Mouse (Mus musculus) forebrain, embryonic 12.5 days (tissue): Measurements from ENCODE around the gene Mta3. TPM values are rescaled to one million over a fixed set of nuclear protein-coding genes. Genes with fewer than 3 reads are reported as not detected.
"Not testable (repeated sequence)": the region's sequence is repeated elsewhere in the genome, so short reads cannot be mapped to it uniquely, and the experiment has no call there.

ENCODE experiments used
- ATAC-seq: fragments of 200-750 bp; cut with Nextera tagmentation; 2 replicates; pipeline ENCODE4 v1.8.0; 2017; ENCODE audit warnings: moderate TSS enrichment; ENCODE audit not compliant: low FRiP score
- H3K27ac ChIP-seq: fragments of 300-500 bp; sonication (generic); 2 replicates; pipeline ENCODE4 v1.5.1; 2016; ENCODE audit warnings: mild to moderate bottlenecking
- H3K27me3 ChIP-seq: fragments of 300-500 bp; sonication (generic); 2 replicates; pipeline ENCODE4 v1.6.1; 2016; ENCODE audit warnings: mild to moderate bottlenecking
- H3K36me3 ChIP-seq: fragments of 300-500 bp; sonication (generic); replicated peaks from 2 replicates; pipeline ENCODE4 v1.6.1; 2016; ENCODE audit warnings: mild to moderate bottlenecking
- H3K4me1 ChIP-seq: fragments of 300-500 bp; sonication (generic); 2 replicates; pipeline ENCODE4 v1.6.1; 2016
- H3K4me2 ChIP-seq: fragments of 300-500 bp; sonication (generic); 2 replicates; pipeline ENCODE4 v1.6.1; 2016; ENCODE audit warnings: mild to moderate bottlenecking, moderate library complexity
- H3K4me3 ChIP-seq: fragments of 300-500 bp; sonication (generic); replicated peaks from 2 replicates; pipeline ENCODE4 v1.5.1; 2016; ENCODE audit warnings: mild to moderate bottlenecking
- H3K9ac ChIP-seq: fragments of 300-500 bp; sonication (generic); 2 replicates; pipeline ENCODE4 v1.6.1; 2016; ENCODE audit warnings: mild to moderate bottlenecking
- H3K9me3 ChIP-seq: fragments of 300-500 bp; sonication (generic); 2 replicates; pipeline ENCODE4 v1.6.1; 2016
- WGBS: fragments of 180-500 bp; shearing (Covaris S2); methylation state at CpG from one replicate; pipeline ENCODE4 v1.1.7; 2016; 5-methylcytosine and 5-hydroxymethylcytosine counted together
- polyA plus RNA-seq: library from polyadenylated mRNA; unstranded; fragments of >200 nt; fragmentation: Nextera tagmentation; extraction: Ambion mirVana; gene quantifications from 2 replicates; pipeline ENCODE4 v1.2.1, GENCODE M21; 2016

Mta3 gene
- polyA plus RNA-seq, 1 experiment from 2014 or later, result 36.9 TPM

- H3K4me1 ChIP-seq, H3K4me2 ChIP-seq, H3K9me3 ChIP-seq, ATAC-seq, H3K9ac ChIP-seq, H3K27ac ChIP-seq, H3K36me3 ChIP-seq: not testable (repeated sequence)
- H3K27me3 ChIP-seq, result peaks cover 12% of the 10 kb centered on the region
- WGBS, result 61% methylated on average over 8 of the region's 8 CpGs
- peak overlapping the region; percentile 74 for H3K4me3 ChIP-seq
Measured at GRCm38 (mm10) chr17:83860968-83861367, 155.0 kb downstream of the Mta3 start.

- Histone ChIP-seq H3K27me3 (peaks cover 12% of the 10 kb centered on the region), H3K36me3 (no peaks in the 10 kb centered on the region), H3K4me1 (peaks cover 5% of the 10 kb centered on the region; the same call in 1 of the 2 replicates), H3K27ac (peak overlapping the region; percentile 89), H3K9ac (peak overlapping the region; percentile 71), H3K9me3 (0 out of 2 replicates have a peak, but pooled peaks cover 3% of the 10 kb centered on the region), H3K4me2 (peak overlapping the region; percentile 75), H3K4me3 (peak overlapping the region; percentile 74)
- ATAC-seq, result peak; percentile 95
- under 1% methylated on average over 62 of the region's 62 CpGs for WGBS
Measured at GRCm38 (mm10) chr17:83861444-83862133, 155.6 kb downstream of the Mta3 start.

GRCm38 (mm10) chr17:83862134-83862881 lies 156.3 kb downstream of the Mta3 start:
- H3K9me3 ChIP-seq, result 0 out of 2 replicates have a peak, but pooled peaks cover 3% of the 10 kb centered on the region
- peak overlapping the region; percentile 75 for H3K4me2 ChIP-seq
- H3K27me3 ChIP-seq, result peaks cover 12% of the 10 kb centered on the region
- H3K27ac ChIP-seq, result peak overlapping the region; percentile 89
- H3K4me3 ChIP-seq, result peak overlapping the region; percentile 74
- no peaks in the 10 kb centered on the region for H3K36me3 ChIP-seq
- peaks cover 5% of the 10 kb centered on the region; the same call in 1 of the 2 replicates for H3K4me1 ChIP-seq
- under 1% methylated on average over 26 of the region's 27 CpGs for WGBS
- H3K9ac ChIP-seq, result peak overlapping the region; percentile 71
- ATAC-seq, result peak; percentile 79

GRCm38 (mm10) chr17:83865366-83865765 lies 159.4 kb downstream of the Mta3 start:
- H3K9ac ChIP-seq, result no peak overlapping the region
- ATAC-seq, result no peak
- H3K9me3 ChIP-seq, result 0 out of 2 replicates have a peak, but pooled peaks cover 3% of the 10 kb centered on the region
- no peaks in the 10 kb centered on the region for H3K36me3 ChIP-seq
- H3K4me3 ChIP-seq, result no peak overlapping the region
- 76% methylated on average over 7 of the region's 7 CpGs for WGBS
- peaks cover 12% of the 10 kb centered on the region for H3K27me3 ChIP-seq
- H3K27ac ChIP-seq, result no peak overlapping the region
- peaks cover 5% of the 10 kb centered on the region; the same call in 1 of the 2 replicates for H3K4me1 ChIP-seq
- no peak overlapping the region for H3K4me2 ChIP-seq

- H3K36me3 ChIP-seq, result no peaks in the 10 kb centered on the region
- no peak overlapping the region for H3K27ac ChIP-seq
- H3K27me3 ChIP-seq, result peaks cover 12% of the 10 kb centered on the region
- H3K4me2 ChIP-seq, result no peak overlapping the region
- H3K4me1 ChIP-seq, result peaks cover 5% of the 10 kb centered on the region; the same call in 1 of the 2 replicates
- ATAC-seq, result no peak
- no peak overlapping the region for H3K4me3 ChIP-seq
- 0 out of 2 replicates have a peak, but pooled peaks cover 3% of the 10 kb centered on the region for H3K9me3 ChIP-seq
- H3K9ac ChIP-seq, result no peak overlapping the region
- WGBS, result 16% methylated on average over 10 of the region's 10 CpGs
Measured at GRCm38 (mm10) chr17:83866582-83866981, 160.6 kb downstream of the Mta3 start.

GRCm38 (mm10) chr17:83870385-83870784 lies 164.4 kb downstream of the Mta3 start:
- WGBS, result 93% methylated on average over 4 of the region's 4 CpGs
- ATAC-seq, result no peak
- Histone ChIP-seq H3K4me1 (peaks cover 3% of the 10 kb centered on the region), H3K27ac (no peak overlapping the region), H3K27me3 (no peaks in the 10 kb centered on the region; the same call in 1 of the 2 replicates), H3K9me3 (no peaks in the 10 kb centered on the region), H3K36me3 (no peaks in the 10 kb centered on the region), H3K4me2 (no peak overlapping the region), H3K4me3 (no peak overlapping the region), H3K9ac (no peak overlapping the region)

Other genes with a start within 250 kb of the Mta3 start
- 140 TPM in 2 replicates for gene Cox7a2l, start 188.8 kb upstream of the Mta3 start, polyA plus RNA-seq
- gene Kcng3, start 74.3 kb upstream of the Mta3 start, polyA plus RNA-seq, result not detected in 2 replicates
- not detected in 2 replicates for gene Haao, start 141.8 kb downstream of the Mta3 start, polyA plus RNA-seq